Mouse (Mus musculus): ENCODE data around the gene Ppp2r3c. TPM values are rescaled to one million over a fixed set of nuclear protein-coding genes. Genes with fewer than 3 reads are reported as not detected.
A peak's percentile ranks its signal among the peaks of the same experiment; 100 is the strongest.
"Not testable (repeated sequence)": the region's sequence is repeated elsewhere in the genome, so short reads cannot be mapped to it uniquely, and the experiment has no call there.

Ppp2r3c gene
- polyA plus RNA-seq, 1 experiment from 2014 or later = 14.1 TPM

DNA sequence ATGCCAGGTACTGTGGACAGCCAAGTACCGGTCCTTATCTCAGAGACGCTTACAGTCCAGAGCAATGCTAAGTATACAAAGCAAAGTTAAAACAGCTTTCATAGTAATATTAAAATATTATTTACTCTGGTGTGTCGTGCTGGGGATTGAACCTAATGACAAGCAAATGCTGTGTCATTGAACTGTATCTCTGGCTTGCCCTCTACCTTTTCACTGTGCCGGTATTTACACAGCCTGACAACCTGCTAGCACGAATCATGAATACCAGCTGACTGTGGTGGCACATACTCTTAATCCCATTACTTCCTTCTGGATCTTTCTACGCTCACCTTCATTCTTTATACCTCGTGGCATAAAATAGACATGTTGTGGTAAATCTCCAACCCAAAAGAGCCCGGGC lies 60.6 kb downstream of the Ppp2r3c start:
- H3K4me1 ChIP-seq (ENCODE audit: control insufficient read depth, insufficient read depth, low read length); ATAC-seq (replicated peaks; ENCODE audit: insufficient number of reproducible peaks, low FRiP score, low TSS enrichment); H3K4me2 ChIP-seq; H3K27ac ChIP-seq (ENCODE audit: low read depth, low read length); H3K27me3 ChIP-seq (ENCODE audit: control insufficient read depth, insufficient read depth, low read length); H3K9me3 ChIP-seq (replicated peaks; ENCODE audit: control insufficient read depth, low read length); H3K36me3 ChIP-seq (ENCODE audit: control insufficient read depth, insufficient read depth, low read length); H3K4me3 ChIP-seq (ENCODE audit: low read depth, low read length); H3K9ac ChIP-seq (ENCODE audit: low read depth, low read length): not testable (repeated sequence)
- no CpG with 5 or more reads among the region's 8 CpGs for WGBS (ENCODE audit: insufficient replicate concordance)

DNA sequence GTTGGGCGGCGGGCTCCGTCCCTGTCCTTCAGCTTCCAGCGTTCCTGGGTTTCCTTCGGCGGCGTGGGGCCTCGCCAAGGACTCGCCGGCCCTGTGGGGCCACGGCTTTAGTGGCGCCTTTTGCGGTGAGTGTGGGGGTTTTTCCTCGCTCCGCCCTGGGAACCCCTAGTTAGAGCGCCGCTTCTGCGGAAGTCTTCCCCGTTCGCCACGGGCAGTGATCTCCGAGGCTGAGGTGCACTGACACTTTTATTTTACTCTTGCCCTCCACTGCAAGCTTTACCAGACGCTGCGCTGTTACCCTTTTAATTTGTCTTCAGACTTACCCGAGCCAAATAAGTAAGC lies 72.3 kb downstream of the Ppp2r3c start:
- 2% methylated on average over 7 of the region's 25 CpGs for WGBS (ENCODE audit: insufficient replicate concordance)
- H3K4me2 ChIP-seq; H3K4me1 ChIP-seq (ENCODE audit: control insufficient read depth, insufficient read depth, low read length); H3K27ac ChIP-seq (ENCODE audit: low read depth, low read length); H3K36me3 ChIP-seq (ENCODE audit: control insufficient read depth, insufficient read depth, low read length); H3K9ac ChIP-seq (ENCODE audit: low read depth, low read length); H3K9me3 ChIP-seq (replicated peaks; ENCODE audit: control insufficient read depth, low read length); H3K27me3 ChIP-seq (ENCODE audit: control insufficient read depth, insufficient read depth, low read length): not testable (repeated sequence)
- peak overlapping the region; percentile 38 for H3K4me3 ChIP-seq (ENCODE audit: low read depth, low read length)
- peak; percentile 16; the same call in 1 of the 2 replicates for ATAC-seq (replicated peaks; ENCODE audit: insufficient number of reproducible peaks, low FRiP score, low TSS enrichment)

DNA sequence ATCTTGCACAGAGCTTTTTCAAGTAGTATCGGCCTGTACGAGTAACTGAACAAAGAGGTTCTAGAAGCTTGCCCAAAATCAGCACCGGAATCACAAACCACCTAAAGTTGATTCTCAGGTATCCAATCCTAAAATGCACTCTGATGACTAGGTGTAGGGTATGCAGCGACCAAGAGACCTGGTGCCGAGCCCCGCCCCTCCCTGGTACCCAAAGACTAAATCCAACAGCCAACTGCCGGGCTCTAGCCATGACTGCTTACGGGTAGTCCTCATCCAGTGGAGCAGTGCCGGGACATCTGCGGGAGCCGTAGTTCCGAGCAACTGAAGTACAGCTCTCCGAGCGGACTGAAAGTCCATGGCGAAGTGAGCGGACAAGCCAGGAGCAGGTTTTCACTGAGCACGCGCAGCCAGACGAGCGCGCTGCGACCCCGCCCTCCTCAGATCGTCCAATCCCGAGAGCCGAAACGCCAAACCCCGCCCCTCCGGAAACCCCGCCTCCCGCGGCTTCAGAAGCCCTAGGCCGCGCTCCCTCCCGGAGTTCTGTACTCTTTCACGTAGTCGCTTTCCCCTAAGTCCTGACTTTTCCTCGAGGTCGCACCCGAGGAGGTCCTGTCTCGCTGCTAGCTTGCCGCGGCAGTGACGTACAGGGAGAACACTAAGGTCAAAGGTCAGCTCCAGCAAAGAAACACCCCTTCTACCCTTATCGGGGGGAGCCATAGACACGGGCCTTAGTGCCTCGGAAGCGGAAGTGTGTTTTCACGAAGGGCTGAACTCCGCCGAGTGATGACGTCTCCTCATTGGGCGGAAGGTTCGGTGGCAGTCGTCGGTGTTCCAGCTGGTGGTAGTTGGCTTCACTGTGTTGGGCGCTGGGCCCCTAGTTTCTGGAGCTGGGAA lies 72.9 kb downstream of the Ppp2r3c start, which contains the start of gene Srp54c:
Srp54c (plus strand) TSS at position 543 of the 894 bp plus-strand sequence.
- peak; percentile 97 for ATAC-seq (replicated peaks; ENCODE audit: insufficient number of reproducible peaks, low FRiP score, low TSS enrichment)

More for the DNA sequence above, 72.9 kb downstream of the Ppp2r3c start, which contains the start of gene Srp54c:
- not testable (repeated sequence) for H3K27me3 ChIP-seq (ENCODE audit: control insufficient read depth, insufficient read depth, low read length); H3K36me3 ChIP-seq (ENCODE audit: control insufficient read depth, insufficient read depth, low read length); H3K9me3 ChIP-seq (replicated peaks; ENCODE audit: control insufficient read depth, low read length); H3K27ac ChIP-seq (ENCODE audit: low read depth, low read length); H3K4me1 ChIP-seq (ENCODE audit: control insufficient read depth, insufficient read depth, low read length); H3K9ac ChIP-seq (ENCODE audit: low read depth, low read length); H3K4me2 ChIP-seq
- no CpG with 5 or more reads among the region's 57 CpGs for WGBS (ENCODE audit: insufficient replicate concordance)
- peak within 1 kb of the TSS; percentile 38 for H3K4me3 ChIP-seq (ENCODE audit: low read depth, low read length)

Other genes starting within 250 kb of the Ppp2r3c start
- gene 2700097O09Rik, start 222.9 kb downstream of the Ppp2r3c start, polyA plus RNA-seq (2014; fragmentation: Nextera tagmentation; extraction: Ambion mirVana) = 25.6 and 31.5 TPM in 2 replicates
- gene Srp54a, start 222.7 kb downstream of the Ppp2r3c start, polyA plus RNA-seq (2014; fragmentation: Nextera tagmentation; extraction: Ambion mirVana) = 131 and 159 TPM in 2 replicates
- gene Fam177a, start 178.5 kb downstream of the Ppp2r3c start, polyA plus RNA-seq (2014; fragmentation: Nextera tagmentation; extraction: Ambion mirVana) = 15.3 and 19.5 TPM in 2 replicates
- gene Srp54b, start 147.9 kb downstream of the Ppp2r3c start, polyA plus RNA-seq (2014; fragmentation: Nextera tagmentation; extraction: Ambion mirVana) = 49.0 and 49.5 TPM in 2 replicates
- gene 1700047I17Rik2, start 103.4 kb downstream of the Ppp2r3c start, polyA plus RNA-seq (2014; fragmentation: Nextera tagmentation; extraction: Ambion mirVana) = 4.7 TPM in 1 of 2 replicates, not detected in the other
- gene Srp54c, start 72.8 kb downstream of the Ppp2r3c start, polyA plus RNA-seq (2014; fragmentation: Nextera tagmentation; extraction: Ambion mirVana) = 55.1 and 62.3 TPM in 2 replicates
- 10.8 and 12.6 TPM in 2 replicates for gene 1110008L16Rik, start 3.4 kb downstream of the Ppp2r3c start, polyA plus RNA-seq (2014; fragmentation: Nextera tagmentation; extraction: Ambion mirVana)
- 336 and 340 TPM in 2 replicates for gene Psma6, start 81.2 kb upstream of the Ppp2r3c start, polyA plus RNA-seq (2014; fragmentation: Nextera tagmentation; extraction: Ambion mirVana)
- 42.6 and 52.2 TPM in 2 replicates for gene Nfkbia, start 189.6 kb upstream of the Ppp2r3c start, polyA plus RNA-seq (2014; fragmentation: Nextera tagmentation; extraction: Ambion mirVana)